In genomic region chr5:48633631-48634030, GRCm38 (mm10) we compare ENCODE assay signal across 16 mouse cellular contexts.
"Had no signal": no experiment of that assay in that cellular context is flagged by ENCODE, and none has a peak within 500 bp of the region (broad histone marks: within the 10 kb centered on the region; RNA-seq: fewer than 3 reads in every experiment).

No protein-coding gene starts in this region.

- H3K36me3 ChIP-seq: neural tube, embryonic 13.5 days; neural tube, embryonic 15.5 days; stomach, embryonic 15.5 days had no signal

- H3K4me2 ChIP-seq: neural tube, embryonic 13.5 days; neural tube, embryonic 15.5 days; stomach, embryonic 15.5 days had no signal

- H3K9ac ChIP-seq: neural tube, embryonic 13.5 days; neural tube, embryonic 15.5 days; stomach, embryonic 15.5 days had no signal

- H3K9me3 ChIP-seq: neural tube, embryonic 13.5 days; neural tube, embryonic 15.5 days; stomach, embryonic 15.5 days had no signal

- H3K27ac ChIP-seq: neural tube, embryonic 13.5 days; neural tube, embryonic 15.5 days; stomach, embryonic 15.5 days; stomach, postnatal 0 days had no signal

- H3K4me3 ChIP-seq: neural tube, embryonic 13.5 days; neural tube, embryonic 15.5 days; stomach, embryonic 15.5 days had no signal

- H3K4me1 ChIP-seq: neural tube, embryonic 13.5 days; neural tube, embryonic 15.5 days; stomach, embryonic 15.5 days had no signal

- DNase-seq: retina, postnatal 1 day; right cerebral cortex, adult 18-20 months; right cerebral cortex, postnatal 14 days; right cerebral cortex, postnatal 25 days; right cerebral cortex, postnatal 4 days; spleen, adult 18-20 months; thymus, adult 18-20 months; thymus, adult 2 months; thymus, postnatal 14 days; thymus, postnatal 25 days; thymus, postnatal 36 days; thymus, postnatal 4 days had no signal

- H3K27me3 ChIP-seq: neural tube, embryonic 13.5 days; neural tube, embryonic 15.5 days; stomach, embryonic 15.5 days had no signal
